14 mouse cellular contexts compared by ENCODE assay signal in genomic region chr5:98293049-98293715, GRCm38 (mm10). TPM values are rescaled to one million over a fixed set of nuclear protein-coding genes. Genes with fewer than 3 reads are reported as not detected.
A peak's percentile ranks its signal among the peaks of the same experiment; 100 is the strongest.
DNase-seq lines count a peak whose midpoint lies in the region; ATAC-seq and TF ChIP-seq lines count a peak whose summit lies in the region.
"Had no signal": no experiment of that assay in that cellular context is flagged by ENCODE, and none has a peak within 500 bp of the region (broad histone marks: within the 10 kb centered on the region; RNA-seq: fewer than 3 reads in every experiment).

No protein-coding gene starts in this region.

- peaks cover 4% of the 10 kb centered on the region for H3K4me1 ChIP-seq in heart, embryonic 15.5 days (replicated peaks)
- no peaks in the 10 kb centered on the region for H3K4me1 ChIP-seq in embryonic facial prominence, embryonic 11.5 days (ENCODE audit: control insufficient read depth, insufficient read depth, low read length)
- peaks cover 5% of the 10 kb centered on the region; the same call in 1 of the 2 replicates for H3K4me1 ChIP-seq in hindbrain, embryonic 16.5 days (ENCODE audit: control insufficient read depth, insufficient read depth, low read depth, low read length)
- 0 out of 2 replicates have a peak, but pooled peaks cover 3% of the 10 kb centered on the region for H3K4me1 ChIP-seq in midbrain, postnatal 0 days (ENCODE audit: insufficient read depth, low read length)

- peaks cover 22% of the 10 kb centered on the region for H3K27me3 ChIP-seq in heart, embryonic 15.5 days
- peaks cover 11% of the 10 kb centered on the region for H3K27me3 ChIP-seq in embryonic facial prominence, embryonic 11.5 days (ENCODE audit: control insufficient read depth, insufficient read depth, low read length)
- H3K27me3 ChIP-seq in hindbrain, embryonic 16.5 days (replicated peaks; ENCODE audit: control insufficient read depth, insufficient read depth, low read length) = peaks cover 7% of the 10 kb centered on the region; the same call in 1 of the 2 replicates
- H3K27me3 ChIP-seq in midbrain, postnatal 0 days (ENCODE audit: insufficient read depth, low read length) = peaks cover 7% of the 10 kb centered on the region

- no peak for TF ChIP-seq CTCF in midbrain, postnatal 0 days (IDR thresholded peaks at IDR 0.05)

- peak overlapping the region; percentile 57 for H3K4me2 ChIP-seq in heart, embryonic 15.5 days
- peak overlapping the region; percentile 28; the same call in 1 of the 2 replicates for H3K4me2 ChIP-seq in embryonic facial prominence, embryonic 11.5 days (ENCODE audit: low read depth, low read length)
- peak overlapping the region; percentile 59 for H3K4me2 ChIP-seq in hindbrain, embryonic 16.5 days (ENCODE audit: low read length)
- peak overlapping the region; percentile 67 for H3K4me2 ChIP-seq in midbrain, postnatal 0 days (ENCODE audit: low read depth, low read length, poor library complexity, severe bottlenecking)

- H3K36me3 ChIP-seq in heart, embryonic 15.5 days = no peaks in the 10 kb centered on the region
- no peaks in the 10 kb centered on the region for H3K36me3 ChIP-seq in embryonic facial prominence, embryonic 11.5 days (replicated peaks; ENCODE audit: control insufficient read depth, insufficient read depth, low read depth, low read length)
- no peaks in the 10 kb centered on the region for H3K36me3 ChIP-seq in hindbrain, embryonic 16.5 days (ENCODE audit: control insufficient read depth, insufficient read depth, low read length)
- no peaks in the 10 kb centered on the region for H3K36me3 ChIP-seq in midbrain, postnatal 0 days (ENCODE audit: insufficient read depth, low read length)

- H3K4me3 ChIP-seq in heart, embryonic 15.5 days = peak overlapping the region; percentile 34
- H3K4me3 ChIP-seq in embryonic facial prominence, embryonic 11.5 days (ENCODE audit: low read depth, low read length) = peak overlapping the region; percentile 5; the same call in 1 of the 2 replicates
- peak overlapping the region; percentile 16 for H3K4me3 ChIP-seq in hindbrain, embryonic 16.5 days (ENCODE audit: low read length)
- peak overlapping the region; percentile 33 for H3K4me3 ChIP-seq in midbrain, postnatal 0 days (ENCODE audit: low read depth, low read length)

- H3K9me3 ChIP-seq in heart, embryonic 15.5 days (replicated peaks) = no peaks in the 10 kb centered on the region
- no peaks in the 10 kb centered on the region for H3K9me3 ChIP-seq in embryonic facial prominence, embryonic 11.5 days (replicated peaks; ENCODE audit: control insufficient read depth, low read length)
- H3K9me3 ChIP-seq in hindbrain, embryonic 16.5 days (ENCODE audit: control insufficient read depth, low read length) = no peaks in the 10 kb centered on the region
- no peaks in the 10 kb centered on the region for H3K9me3 ChIP-seq in midbrain, postnatal 0 days (ENCODE audit: low read length)

- no peak for ATAC-seq in heart, embryonic 15.5 days (replicated peaks; ENCODE audit: insufficient number of reproducible peaks, insufficient read depth, low FRiP score, low read depth)
- ATAC-seq in embryonic facial prominence, embryonic 11.5 days (replicated peaks; ENCODE audit: insufficient number of reproducible peaks, low FRiP score, low TSS enrichment, low read depth) = no peak
- peak; percentile 42; the same call in 1 of the 2 replicates for ATAC-seq in hindbrain, embryonic 16.5 days
- no peak for ATAC-seq in midbrain, postnatal 0 days (ENCODE audit: low FRiP score)
- ATAC-seq: activated CD4-positive, CD25-positive, alpha-beta regulatory T cell, adult 4 months; CD4-positive, CD25-positive, alpha-beta regulatory T cell, adult 4 months had no signal

- no peak for DNase-seq in heart, adult 11 months
- DNase-seq in embryonic facial prominence, embryonic 11.5 days (ENCODE audit: low spot score) = no peak
- DNase-seq in midbrain, postnatal 0 days (ENCODE audit: low spot score) = no peak
- no peak for DNase-seq in layer of hippocampus, postnatal 36 days
- DNase-seq in right cerebral cortex, postnatal 14 days = no peak
- DNase-seq in cerebellum, adult 11 months = no peak
- DNase-seq: lung, postnatal 36 days; right cerebral cortex, postnatal 25 days had no signal

- WGBS in heart, embryonic 15.5 days = 5% methylated on average over 12 of the region's 12 CpGs
- under 1% methylated on average over 11 of the region's 12 CpGs for WGBS in embryonic facial prominence, embryonic 11.5 days
- WGBS in hindbrain, embryonic 16.5 days = 1% methylated on average over 12 of the region's 12 CpGs
- 3% methylated on average over 11 of the region's 12 CpGs for WGBS in midbrain, postnatal 0 days

- H3K27ac ChIP-seq in heart, embryonic 15.5 days = no peak overlapping the region
- no peak overlapping the region for H3K27ac ChIP-seq in embryonic facial prominence, embryonic 11.5 days (replicated peaks; ENCODE audit: low read depth, low read length)
- no peak overlapping the region for H3K27ac ChIP-seq in hindbrain, embryonic 16.5 days (ENCODE audit: low read depth, low read length)
- no peak overlapping the region for H3K27ac ChIP-seq in midbrain, postnatal 0 days (ENCODE audit: low read depth, low read length)

- H3K9ac ChIP-seq in heart, embryonic 15.5 days = no peak overlapping the region
- H3K9ac ChIP-seq in embryonic facial prominence, embryonic 11.5 days (replicated peaks; ENCODE audit: low read length) = no peak overlapping the region
- peak overlapping the region; percentile 21; the same call in 1 of the 2 replicates for H3K9ac ChIP-seq in hindbrain, embryonic 16.5 days (ENCODE audit: low read depth, low read length)
- no peak overlapping the region; the same call in 1 of the 2 replicates for H3K9ac ChIP-seq in midbrain, postnatal 0 days (replicated peaks; ENCODE audit: low read length, poor library complexity, severe bottlenecking)

RNA-seq across cellular contexts. Expression of gene Cfap299, which starts 35.9 kb away (rescaled TPM):
- 0.22 TPM in 1 of 2 replicates, not detected in the other for polyA plus RNA-seq in heart, embryonic 15.5 days (2015; fragmentation: Nextera tagmentation; extraction: Ambion mirVana)
- polyA plus RNA-seq in embryonic facial prominence, embryonic 11.5 days (2014; fragmentation: Nextera tagmentation; extraction: Ambion mirVana) = 0.70 and 1.5 TPM in 2 replicates
- polyA plus RNA-seq in hindbrain, embryonic 16.5 days (2015; fragmentation: Nextera tagmentation; extraction: Ambion mirVana) = 1.6 and 2.1 TPM in 2 replicates
- total RNA-seq in midbrain, postnatal 0 days (2014; rRNA removed) = 1.5 TPM in 1 of 2 replicates, not detected in the other
- polyA plus RNA-seq in midbrain, postnatal 0 days (2015; fragmentation: Nextera tagmentation; extraction: Ambion mirVana) = 2.4 and 3.4 TPM in 2 replicates
- under 1 TPM in 1 of 2 experiments, not detected in 1; 0.70 TPM for total RNA-seq in layer of hippocampus, postnatal 36 days (2021)
- total RNA-seq: common myeloid progenitor, adult 5-6 weeks; hematopoietic stem cell, adult 5-6 weeks had no signal
- polyA plus RNA-seq: activated CD4-positive, CD25-positive, alpha-beta regulatory T cell, adult 4 months; CD4-positive, CD25-positive, alpha-beta regulatory T cell, adult 4 months had no signal

RNA-seq across cellular contexts. Expression of gene Fgf5, which starts 39.2 kb away (rescaled TPM):
- 0.38 and 0.43 TPM in 2 replicates for polyA plus RNA-seq in heart, embryonic 15.5 days (2015; fragmentation: Nextera tagmentation; extraction: Ambion mirVana)
- polyA plus RNA-seq in embryonic facial prominence, embryonic 11.5 days (2014; fragmentation: Nextera tagmentation; extraction: Ambion mirVana) = 1.0 and 2.2 TPM in 2 replicates
- 2.2 and 2.9 TPM in 2 replicates for polyA plus RNA-seq in hindbrain, embryonic 16.5 days (2015; fragmentation: Nextera tagmentation; extraction: Ambion mirVana)
- 1.1 TPM in 2 replicates for total RNA-seq in midbrain, postnatal 0 days (2014; rRNA removed)
- 0.32 and 0.88 TPM in 2 replicates for polyA plus RNA-seq in midbrain, postnatal 0 days (2015; fragmentation: Nextera tagmentation; extraction: Ambion mirVana)
- total RNA-seq in layer of hippocampus, postnatal 36 days (2021) = 1 to 10 TPM; 4.3 to 5.6 TPM
- total RNA-seq: common myeloid progenitor, adult 5-6 weeks; hematopoietic stem cell, adult 5-6 weeks had no signal
- polyA plus RNA-seq: activated CD4-positive, CD25-positive, alpha-beta regulatory T cell, adult 4 months; CD4-positive, CD25-positive, alpha-beta regulatory T cell, adult 4 months had no signal
